Mouse (Mus musculus) telencephalon, adult 2 months (tissue): Measurements from ENCODE around the gene Scube2.
A peak's percentile ranks its signal among the peaks of the same experiment; 100 is the strongest.

Experiments
- DNase-seq: peaks from one replicate; pipeline ENCODE4 v3.0.0-alpha.2; 2011; ENCODE audit warnings: low read depth, low spot score

Gene Scube2

GRCm38 (mm10) chr7:109800626-109801025 is 64.9 kb downstream of the Scube2 start:
- no peak for DNase-seq

- DNase-seq, result no peak
Observed at GRCm38 (mm10) chr7:109799168-109799567, 66.3 kb downstream of the Scube2 start.

- no peak for DNase-seq
Observed at GRCm38 (mm10) chr7:109795564-109795963, 69.9 kb downstream of the Scube2 start.

DNA sequence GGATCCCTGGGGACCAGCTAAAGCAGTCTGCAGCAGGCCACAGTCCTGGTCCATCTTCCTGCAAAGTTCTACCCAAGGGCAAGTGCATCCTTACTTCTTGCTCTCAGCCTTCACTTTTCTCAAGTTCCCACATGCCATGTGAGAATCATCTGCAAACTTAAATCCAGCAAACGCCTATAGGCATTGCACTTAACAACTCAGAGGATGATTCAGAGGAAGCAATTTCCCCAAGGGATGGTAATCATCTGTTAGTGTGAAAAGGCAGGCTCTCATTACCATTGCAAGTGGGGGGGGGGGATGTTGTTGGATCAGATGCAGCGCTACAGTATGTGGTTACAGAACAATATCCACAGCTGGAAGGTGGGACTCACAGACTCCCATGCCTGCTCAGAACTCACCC is 70.9 kb downstream of the Scube2 start:
- DNase-seq, result peak; percentile 35

- no peak for DNase-seq
Observed at GRCm38 (mm10) chr7:109792759-109793158, 72.7 kb downstream of the Scube2 start.

GRCm38 (mm10) chr7:109790818-109791217 is 74.7 kb downstream of the Scube2 start:
- DNase-seq, result no peak

- no peak for DNase-seq
Observed at GRCm38 (mm10) chr7:109787860-109788259, 77.6 kb downstream of the Scube2 start.

- DNase-seq, result no peak
Observed at GRCm38 (mm10) chr7:109783281-109783680, 82.2 kb downstream of the Scube2 start.

GRCm38 (mm10) chr7:109781470-109782203 is 83.8 kb downstream of the Scube2 start, which contains the start of gene Nrip3:
Gene Nrip3, minus strand, starts transcription at chr7:109782025.
- DNase-seq, result peak; percentile 42

GRCm38 (mm10) chr7:109781087-109781469 is 84.4 kb downstream of the Scube2 start:
- DNase-seq, result no peak

- DNase-seq, result no peak
Observed at GRCm38 (mm10) chr7:109772251-109772650, 93.2 kb downstream of the Scube2 start.

DNA sequence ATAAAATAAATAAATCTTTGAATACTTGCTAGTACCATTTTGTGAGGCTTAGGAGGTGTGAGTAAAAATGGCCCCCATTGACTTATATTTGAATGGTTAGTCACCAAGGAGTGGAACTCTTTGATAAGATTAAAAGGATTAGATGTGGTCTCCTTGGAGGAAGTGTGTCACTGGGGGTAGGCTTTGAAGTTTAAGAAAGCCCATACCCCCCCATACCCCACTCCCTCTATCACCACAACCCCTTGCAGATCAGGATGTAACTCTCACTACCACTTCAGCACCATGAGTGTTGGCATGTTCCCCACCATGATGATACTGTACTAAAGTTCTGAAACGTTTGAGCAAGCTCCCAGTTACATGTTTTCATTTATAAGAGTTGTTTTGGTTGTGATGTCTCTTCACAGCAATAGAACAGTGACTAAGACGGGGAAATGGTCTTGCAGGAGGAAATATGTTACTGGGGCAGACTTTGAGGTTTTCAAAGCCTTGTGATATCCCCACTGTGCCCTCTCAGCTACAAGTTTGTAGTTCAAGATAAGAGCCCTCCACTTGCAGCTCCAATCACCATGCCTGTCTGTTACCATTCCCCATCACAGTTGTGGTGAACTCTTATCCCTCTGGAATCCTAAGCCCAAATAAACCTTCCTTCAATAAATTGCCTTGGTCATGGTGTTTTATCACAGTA is 96.6 kb downstream of the Scube2 start:
- DNase-seq, result no peak

DNA sequence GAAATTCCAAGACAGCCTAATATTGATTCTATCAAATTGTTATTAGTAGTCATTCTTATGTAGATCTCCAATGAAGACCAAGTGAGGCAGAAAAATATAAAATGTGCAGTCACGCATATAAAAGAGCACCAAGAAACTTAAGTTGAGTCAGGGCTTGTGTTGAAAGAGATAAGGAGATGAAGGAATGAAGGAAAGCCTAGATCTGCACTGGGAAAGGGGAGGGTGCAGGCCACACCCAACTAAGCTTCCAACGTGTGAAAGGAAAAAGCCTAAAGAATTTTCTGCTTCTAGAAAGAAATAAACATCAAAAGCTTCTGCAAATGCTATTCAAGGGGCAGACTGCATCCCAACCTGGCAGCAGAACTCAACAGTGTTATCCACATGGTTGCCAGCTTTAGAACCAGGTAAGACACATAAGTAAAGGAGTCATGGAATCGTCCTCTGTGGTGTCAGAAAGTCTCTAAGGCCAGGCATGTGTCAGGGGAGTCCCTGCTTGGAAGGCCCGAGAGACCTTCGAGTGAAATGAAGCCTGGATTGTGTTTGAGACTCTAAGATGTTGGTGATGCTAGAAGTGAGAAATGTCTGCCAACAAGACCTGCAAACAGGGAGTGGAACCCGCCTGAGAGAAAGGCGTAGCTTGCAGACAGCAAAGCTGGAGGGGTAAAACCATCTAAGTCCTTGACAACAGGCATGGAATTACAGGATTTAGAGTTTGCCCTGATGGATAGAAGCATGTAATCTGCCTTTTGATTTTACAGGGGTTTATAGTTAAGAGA is 97.7 kb downstream of the Scube2 start:
- no peak for DNase-seq

DNA sequence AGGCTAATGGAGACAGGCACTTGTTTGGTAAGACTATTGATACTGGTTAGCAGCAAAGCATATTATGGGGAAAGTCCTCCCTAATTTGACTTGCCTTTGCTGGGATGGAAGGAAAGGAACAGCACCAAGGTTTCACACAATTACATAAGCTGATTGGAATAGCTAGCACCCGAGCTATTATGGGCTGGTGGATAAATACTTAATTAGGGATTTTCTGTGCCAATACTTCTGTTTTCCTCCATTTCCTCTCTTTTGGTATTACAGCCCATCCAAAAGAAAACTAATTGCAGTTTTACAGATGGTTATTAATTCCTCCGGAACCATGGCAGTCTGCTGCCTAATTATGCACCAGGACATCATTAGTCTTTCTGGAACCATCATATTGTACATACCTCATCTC is 101.5 kb downstream of the Scube2 start:
- DNase-seq, result no peak

DNA sequence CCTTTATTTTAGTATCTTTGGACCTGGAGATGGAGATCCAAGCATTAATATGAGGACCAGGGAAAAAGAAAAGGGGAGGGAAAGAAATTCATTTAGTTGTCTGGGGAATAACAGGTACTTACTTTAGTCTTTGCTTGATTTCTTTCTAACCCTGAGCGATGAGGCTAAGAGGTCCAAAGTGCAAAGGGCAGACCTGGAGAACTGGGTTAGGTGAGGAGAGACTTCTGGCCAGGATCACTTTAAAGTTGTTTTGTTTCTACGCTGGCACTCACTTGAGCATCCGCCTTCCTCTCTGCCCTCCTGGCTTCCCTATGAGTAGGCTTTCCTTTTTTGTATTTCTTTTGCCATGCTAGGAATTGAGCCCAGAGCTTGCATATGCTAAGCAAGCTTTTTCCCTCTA is 109.2 kb downstream of the Scube2 start:
- DNase-seq, result no peak

- DNase-seq, result no peak
Observed at GRCm38 (mm10) chr7:109754034-109754433, 111.4 kb downstream of the Scube2 start.

DNA sequence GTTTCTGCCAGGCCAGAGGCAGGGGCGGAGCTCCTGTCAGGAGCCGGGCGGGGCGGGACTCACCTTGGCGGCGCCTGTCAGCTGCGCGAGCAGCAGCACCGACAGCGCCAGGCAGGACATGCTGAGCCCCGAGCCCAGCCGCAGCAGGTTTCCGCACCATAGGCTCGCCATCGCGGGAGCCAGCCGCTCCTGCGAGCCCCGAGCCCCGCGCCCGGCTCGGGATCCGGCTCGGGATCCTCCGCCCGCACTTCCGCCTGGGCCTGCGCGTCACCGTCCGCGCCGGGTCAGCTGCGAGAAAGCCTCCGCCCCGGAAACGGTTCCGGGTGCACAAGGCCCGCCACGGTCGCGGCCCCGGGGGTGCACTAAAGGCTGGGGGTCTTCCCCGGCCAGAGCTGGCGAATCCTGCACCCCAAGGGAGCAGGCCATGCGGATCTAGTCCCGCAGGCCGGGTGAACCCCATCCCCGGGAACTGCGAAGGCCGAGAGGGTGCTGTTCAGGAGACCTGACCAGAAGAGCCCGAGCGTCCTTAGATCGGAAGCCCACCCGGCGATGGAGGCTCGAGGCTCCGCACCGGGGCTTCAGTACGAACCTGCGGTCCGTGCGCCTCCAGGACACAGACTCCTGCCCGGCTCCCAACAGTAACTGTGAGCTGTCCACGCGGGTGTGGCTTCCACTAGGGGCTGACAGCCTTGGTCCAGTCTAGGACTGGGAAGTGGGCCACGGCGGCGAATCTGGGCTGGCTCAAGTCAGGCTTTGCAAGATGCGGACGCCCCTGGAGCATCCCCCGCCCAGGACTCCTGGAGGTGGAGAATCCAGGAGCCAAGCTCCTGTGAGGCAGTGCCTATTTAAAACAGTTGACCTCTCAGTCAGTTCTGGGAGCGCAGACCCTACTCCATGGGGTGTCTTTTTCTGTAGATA is 113.2 kb downstream of the Scube2 start, which contains the start of gene Tmem9b:
Gene Tmem9b, minus strand, starts transcription at position 868 of the 918 bp plus-strand sequence.
- DNase-seq, result peak; percentile 41

DNA sequence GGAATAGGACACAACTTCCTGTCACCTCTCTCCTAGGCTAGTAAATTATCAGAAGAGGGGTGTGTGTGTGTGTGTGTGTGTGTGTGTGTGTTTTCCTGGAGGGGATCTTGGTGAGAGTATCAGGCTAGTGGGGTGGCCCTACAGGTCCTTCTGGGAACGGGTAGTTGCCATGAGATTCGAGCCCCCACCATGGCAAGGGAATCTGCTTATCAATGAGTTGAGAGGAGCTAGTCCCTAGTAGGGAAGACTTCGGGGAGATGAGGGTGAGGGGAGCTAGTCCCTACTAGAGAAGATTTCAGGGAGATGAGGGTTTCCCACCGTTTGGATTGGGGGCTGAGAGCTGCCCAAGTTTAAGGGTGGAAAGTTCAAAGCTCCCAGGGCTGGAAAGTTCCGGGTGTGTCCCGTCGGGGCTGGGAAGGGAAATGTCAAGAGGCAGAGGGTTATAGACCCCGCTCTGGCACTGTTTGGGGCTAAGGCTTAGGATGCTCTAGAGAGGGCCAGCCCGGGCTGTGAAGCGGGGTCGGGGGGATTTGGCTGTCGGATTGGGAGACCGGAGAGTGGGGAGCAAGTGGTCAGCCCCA is 114.0 kb downstream of the Scube2 start:
- DNase-seq, result no peak
